Mouse (Mus musculus) embryonic facial prominence, embryonic 11.5 days (tissue): ENCODE results near the gene Arpp21. TPM values are rescaled to one million over a fixed set of nuclear protein-coding genes. Genes with fewer than 3 reads are reported as not detected.

Experiments used
- ATAC-seq: fragments of 200-750 bp; cut with Nextera tagmentation; replicated peaks from 2 replicates; pipeline ENCODE4 v1.8.0; 2017; ENCODE audit warnings: low read depth; ENCODE audit not compliant: insufficient number of reproducible peaks, low FRiP score, low TSS enrichment
- DNase-seq: peaks from one replicate; pipeline ENCODE4 v3.0.0-alpha.2; 2015; ENCODE audit warnings: low spot score
- H3K27ac ChIP-seq: fragments of 300-500 bp; sonication (generic); replicated peaks from 2 replicates; pipeline ENCODE4 v1.5.1; 2014; ENCODE audit warnings: mild to moderate bottlenecking, low read depth, low read length, control low read depth
- H3K27me3 ChIP-seq: fragments of 300-500 bp; sonication (generic); 2 replicates; pipeline ENCODE4 v1.6.1; 2014; ENCODE audit warnings: mild to moderate bottlenecking, low read length, moderate library complexity, mixed read lengths; ENCODE audit not compliant: control insufficient read depth, insufficient read depth
- H3K36me3 ChIP-seq: fragments of 300-500 bp; sonication (generic); replicated peaks from 2 replicates; pipeline ENCODE4 v1.6.1; 2014; ENCODE audit warnings: low read depth, mild to moderate bottlenecking, low read length, moderate library complexity, mixed read lengths; ENCODE audit not compliant: control insufficient read depth, insufficient read depth
- H3K4me1 ChIP-seq: fragments of 300-500 bp; sonication (generic); 2 replicates; pipeline ENCODE4 v1.6.1; 2014; ENCODE audit warnings: low read length, mixed read lengths; ENCODE audit not compliant: control insufficient read depth, insufficient read depth
- H3K4me2 ChIP-seq: fragments of 300-500 bp; sonication (generic); 2 replicates; pipeline ENCODE4 v1.6.1; 2014; ENCODE audit warnings: low read depth, mild to moderate bottlenecking, control low read depth, low read length, moderate library complexity
- H3K4me3 ChIP-seq: fragments of 300-500 bp; sonication (generic); 2 replicates; pipeline ENCODE4 v1.5.1; 2014; ENCODE audit warnings: low read depth, low read length, control low read depth
- H3K9ac ChIP-seq: fragments of 300-500 bp; sonication (generic); replicated peaks from 2 replicates; pipeline ENCODE4 v1.6.1; 2014; ENCODE audit warnings: mild to moderate bottlenecking, control low read depth, low read length
- H3K9me3 ChIP-seq: fragments of 300-500 bp; sonication (generic); replicated peaks from 2 replicates; pipeline ENCODE4 v1.6.1; 2016; ENCODE audit warnings: mild to moderate bottlenecking, low read length, inconsistent platforms, mixed read lengths; ENCODE audit not compliant: control insufficient read depth
- WGBS: fragments of 180-500 bp; shearing (Covaris S2); extraction: QIAGEN DNeasy Blood & Tissue Kit; methylation state at CpG from one replicate; pipeline ENCODE4 v1.1.7; 2014; 5-methylcytosine and 5-hydroxymethylcytosine counted together
- polyA plus RNA-seq: library from polyadenylated mRNA; unstranded; fragments of >200 nt; fragmentation: Nextera tagmentation; extraction: Ambion mirVana; gene quantifications from 2 replicates; pipeline ENCODE4 v1.2.1, GENCODE M21; 2014

The Arpp21 gene
- polyA plus RNA-seq, 1 experiment from 2014 or later, result 3.1 TPM

DNA sequence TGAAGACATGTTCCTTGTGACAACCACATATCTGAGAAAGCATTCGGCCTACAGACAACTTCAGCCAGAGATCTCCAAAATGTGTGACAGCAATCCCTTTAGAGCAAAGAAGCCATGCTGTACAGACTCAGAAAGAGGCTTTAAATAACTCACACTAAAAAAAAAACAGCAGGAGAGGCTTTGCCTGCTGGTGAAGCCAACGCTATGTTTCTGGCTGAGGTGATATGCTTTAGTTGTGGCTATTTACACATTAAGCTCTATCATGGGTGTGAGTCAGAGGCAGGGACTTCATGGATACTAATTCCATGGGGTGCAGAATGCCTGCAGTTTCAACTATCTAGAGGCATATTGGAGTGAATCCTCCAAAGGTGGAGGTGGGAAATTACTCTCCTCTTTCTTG lies 140.5 kb downstream of the Arpp21 start:
- no peak for ATAC-seq
- no peak for DNase-seq
- no peak overlapping the region for H3K9ac ChIP-seq

DNA sequence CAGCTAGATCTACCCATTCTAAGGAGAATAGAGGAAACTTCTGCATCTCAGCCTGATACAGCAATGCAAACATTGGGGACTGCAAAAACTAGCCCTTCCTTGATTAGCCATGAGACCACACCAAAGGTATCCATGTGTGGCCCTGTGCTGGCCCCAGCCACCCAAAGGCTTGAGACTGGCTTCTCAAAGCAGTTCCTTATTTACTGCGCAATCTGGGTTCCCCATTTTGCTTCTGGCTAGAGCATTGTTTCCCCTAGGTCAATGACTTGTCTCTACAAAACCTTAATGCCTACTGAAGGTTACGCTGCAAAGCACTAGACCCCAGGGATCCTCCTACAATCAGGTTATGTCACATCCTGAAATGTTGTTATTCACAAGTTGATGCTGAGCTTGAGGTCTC lies 156.8 kb downstream of the Arpp21 start:
- Histone ChIP-seq H3K4me3 (no peak overlapping the region), H3K9ac (no peak overlapping the region), H3K36me3 (no peaks in the 10 kb centered on the region), H3K27ac (no peak overlapping the region), H3K9me3 (no peaks in the 10 kb centered on the region), H3K4me1 (no peaks in the 10 kb centered on the region), H3K4me2 (no peak overlapping the region), H3K27me3 (no peaks in the 10 kb centered on the region)
- DNase-seq, result no peak
- WGBS, result 94% methylated on average over 2 of the region's 2 CpGs
- no peak for ATAC-seq

More for the DNA sequence above, 140.5 kb downstream of the Arpp21 start:
- Histone ChIP-seq H3K27me3 (no peaks in the 10 kb centered on the region), H3K36me3 (no peaks in the 10 kb centered on the region), H3K9me3 (no peaks in the 10 kb centered on the region), H3K4me2 (no peak overlapping the region), H3K4me1 (no peaks in the 10 kb centered on the region), H3K4me3 (no peak overlapping the region), H3K27ac (no peak overlapping the region)
- 84% methylated on average over 2 of the region's 2 CpGs for WGBS

DNA sequence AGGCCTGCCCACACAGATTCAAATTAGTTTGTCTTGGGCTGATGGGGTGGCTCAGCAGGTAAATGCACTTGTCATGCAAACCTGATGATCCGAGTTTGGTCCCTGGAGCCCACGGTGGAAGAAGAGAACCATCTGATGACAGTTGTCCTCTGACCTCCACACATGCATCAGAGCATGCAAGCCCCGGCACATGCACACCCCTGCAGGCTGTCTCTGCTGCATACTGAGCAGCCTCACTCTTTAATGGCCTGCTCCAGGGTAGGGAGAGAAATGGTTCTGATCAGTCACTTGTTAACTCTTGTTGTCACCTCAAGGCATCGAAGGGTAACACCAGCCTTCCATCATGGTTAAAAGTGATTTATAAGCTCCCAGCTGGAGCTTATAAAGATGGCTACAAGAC lies 157.3 kb downstream of the Arpp21 start:
- H3K9ac ChIP-seq, result no peak overlapping the region
- DNase-seq (no peak), ATAC-seq (no peak)
- H3K4me3 ChIP-seq, result no peak overlapping the region
- H3K9me3 ChIP-seq, result no peaks in the 10 kb centered on the region
- H3K36me3 ChIP-seq, result no peaks in the 10 kb centered on the region
- WGBS, result 68% methylated on average over 4 of the region's 4 CpGs
- no peak overlapping the region for H3K4me2 ChIP-seq
- no peaks in the 10 kb centered on the region for H3K4me1 ChIP-seq
- H3K27ac ChIP-seq, result no peak overlapping the region
- H3K27me3 ChIP-seq, result no peaks in the 10 kb centered on the region

DNA sequence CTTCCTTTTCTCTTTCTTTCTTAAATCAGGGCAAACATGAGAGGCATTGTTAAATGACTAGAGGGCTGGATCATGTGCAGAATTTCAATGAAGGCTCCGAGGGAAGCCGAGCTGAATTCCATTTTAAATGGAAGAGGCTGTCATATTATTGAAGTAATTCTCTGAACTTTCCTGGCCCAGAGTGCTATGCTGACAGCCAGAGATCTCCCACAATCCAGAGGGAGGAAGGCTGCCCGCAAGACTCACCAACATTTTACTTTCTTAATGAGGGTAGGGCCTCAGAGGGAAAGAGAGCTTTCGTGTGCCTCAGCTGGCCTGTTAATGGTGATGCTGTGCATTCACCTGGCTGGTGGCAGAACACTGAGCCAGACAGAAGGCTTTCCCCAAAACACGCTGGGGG lies 160.5 kb downstream of the Arpp21 start:
- DNase-seq (no peak), ATAC-seq (no peak)
- Histone ChIP-seq H3K4me3 (no peak overlapping the region), H3K9ac (no peak overlapping the region), H3K4me2 (no peak overlapping the region), H3K9me3 (no peaks in the 10 kb centered on the region), H3K4me1 (no peaks in the 10 kb centered on the region), H3K27me3 (no peaks in the 10 kb centered on the region), H3K36me3 (no peaks in the 10 kb centered on the region), H3K27ac (no peak overlapping the region)
- 46% methylated on average over 5 of the region's 5 CpGs for WGBS

DNA sequence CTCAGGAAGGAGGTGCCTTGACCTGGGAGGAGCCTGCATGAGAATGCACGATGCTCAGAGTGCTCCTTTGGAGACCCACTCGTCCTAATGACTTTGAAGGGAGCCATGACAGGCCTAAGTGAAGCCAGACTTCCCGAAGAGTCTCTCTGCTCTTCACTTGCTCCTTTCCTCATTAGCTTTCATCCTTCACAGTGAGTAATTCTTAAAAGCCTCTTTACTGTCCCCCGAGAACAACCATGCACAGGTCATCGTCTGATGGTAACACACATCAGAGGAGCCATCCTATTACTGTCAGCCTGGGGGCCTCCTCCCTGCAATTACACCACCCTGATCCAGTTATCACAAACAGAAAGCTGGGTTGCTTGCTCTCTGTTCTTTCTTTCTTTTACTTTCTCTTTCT lies 160.9 kb downstream of the Arpp21 start:
- ATAC-seq (peak; percentile 52; the same call in 1 of the 2 replicates), DNase-seq (peak; percentile 21)
- Histone ChIP-seq H3K9ac (no peak overlapping the region), H3K4me1 (no peaks in the 10 kb centered on the region), H3K36me3 (no peaks in the 10 kb centered on the region), H3K9me3 (no peaks in the 10 kb centered on the region), H3K27ac (no peak overlapping the region), H3K27me3 (no peaks in the 10 kb centered on the region), H3K4me3 (no peak overlapping the region), H3K4me2 (no peak overlapping the region)
- 33% methylated on average over 5 of the region's 5 CpGs for WGBS

DNA sequence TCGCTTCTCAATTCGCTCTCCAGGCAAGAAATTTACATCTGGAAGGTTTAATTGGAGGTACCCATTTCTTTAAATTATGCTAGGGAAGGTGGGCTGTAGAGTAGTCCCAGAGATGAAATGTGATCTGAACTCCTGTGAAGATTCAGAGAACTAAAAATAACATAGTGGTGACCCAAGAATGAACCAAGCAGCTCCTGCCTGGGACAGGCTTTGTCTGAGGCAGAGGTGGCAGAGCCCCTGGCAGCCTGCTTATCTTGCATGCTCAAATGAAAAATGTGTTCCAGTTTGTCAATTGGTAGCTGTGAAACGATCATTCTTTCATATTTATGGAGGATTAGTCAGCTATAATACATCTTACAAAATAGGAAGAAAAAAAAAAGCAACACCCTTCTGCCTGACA lies 164.4 kb downstream of the Arpp21 start:
- no peaks in the 10 kb centered on the region for H3K36me3 ChIP-seq
- 27% methylated on average over 3 of the region's 3 CpGs for WGBS
- no peak for ATAC-seq

DNA sequence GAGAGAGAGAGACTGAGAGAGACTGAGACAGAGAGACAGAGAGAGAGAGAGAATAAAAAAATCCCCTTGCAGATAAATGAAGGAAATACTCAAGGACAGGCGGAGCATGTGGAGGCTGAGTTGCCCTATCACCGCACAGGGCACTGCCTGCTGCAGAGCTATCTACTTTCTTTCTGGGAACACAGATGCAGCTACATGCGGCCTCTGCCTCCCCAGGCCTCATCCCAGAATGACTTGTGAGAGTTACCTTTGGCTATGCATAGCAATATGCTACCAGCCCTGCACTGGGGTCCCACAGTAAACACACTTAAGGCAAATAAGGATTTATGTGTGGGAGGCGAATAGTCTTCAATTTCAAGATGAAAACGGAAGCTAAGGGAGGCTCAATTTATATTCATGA lies 164.8 kb downstream of the Arpp21 start:
- H3K27me3 ChIP-seq, result no peaks in the 10 kb centered on the region
- WGBS, result 39% methylated on average over 5 of the region's 5 CpGs
- no peak overlapping the region for H3K27ac ChIP-seq
- DNase-seq, result peak; percentile 18
- no peak overlapping the region for H3K4me2 ChIP-seq
- H3K9me3 ChIP-seq, result no peaks in the 10 kb centered on the region
- ATAC-seq, result no peak
- no peak overlapping the region for H3K9ac ChIP-seq
- H3K36me3 ChIP-seq, result no peaks in the 10 kb centered on the region
- H3K4me3 ChIP-seq, result no peak overlapping the region
- no peaks in the 10 kb centered on the region for H3K4me1 ChIP-seq

More for the DNA sequence above, 164.4 kb downstream of the Arpp21 start:
- Histone ChIP-seq H3K4me2 (no peak overlapping the region), H3K4me3 (no peak overlapping the region), H3K27ac (no peak overlapping the region), H3K27me3 (no peaks in the 10 kb centered on the region), H3K4me1 (no peaks in the 10 kb centered on the region), H3K9me3 (no peaks in the 10 kb centered on the region), H3K9ac (no peak overlapping the region)
- peak; percentile 39 for DNase-seq

DNA sequence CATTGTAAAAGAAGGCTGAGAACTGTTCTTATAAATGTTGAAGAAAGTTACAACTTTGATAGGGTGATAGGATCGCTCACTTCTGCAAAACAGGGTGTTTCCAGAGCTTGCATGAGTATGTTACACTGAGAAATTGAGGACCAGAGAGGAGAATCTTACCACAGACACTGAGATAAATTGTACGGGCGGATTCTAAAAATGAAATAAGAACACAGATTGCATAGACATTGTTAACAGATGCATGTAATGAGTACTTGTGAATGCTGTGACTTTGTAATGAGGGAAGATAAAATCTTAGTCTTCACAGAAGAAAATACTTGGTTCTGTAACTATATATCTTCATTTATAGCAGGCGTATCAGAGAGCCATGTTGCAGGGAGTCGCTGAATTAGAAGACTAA lies 167.5 kb downstream of the Arpp21 start:
- Histone ChIP-seq H3K36me3 (no peaks in the 10 kb centered on the region), H3K27ac (no peak overlapping the region), H3K9ac (no peak overlapping the region), H3K4me2 (no peak overlapping the region), H3K27me3 (no peaks in the 10 kb centered on the region), H3K4me1 (no peaks in the 10 kb centered on the region), H3K4me3 (no peak overlapping the region), H3K9me3 (no peaks in the 10 kb centered on the region)
- ATAC-seq, result no peak
- WGBS, result 88% methylated on average over 5 of the region's 5 CpGs
- DNase-seq, result no peak
